ENCODE assay signal across 14 mouse cellular contexts in genomic region chr19:14565424-14566069, GRCm38 (mm10). TPM values are rescaled to one million over a fixed set of nuclear protein-coding genes. Genes with fewer than 3 reads are reported as not detected.
DNase-seq lines count a peak whose midpoint lies in the region; ATAC-seq and TF ChIP-seq lines count a peak whose summit lies in the region.
"Had no signal": no experiment of that assay in that cellular context is flagged by ENCODE, and none has a peak within 500 bp of the region (broad histone marks: within the 10 kb centered on the region; RNA-seq: fewer than 3 reads in every experiment).

No protein-coding gene starts in this region.

- TF ChIP-seq CTCF in cortical plate, adult 2 months (IDR thresholded peaks at IDR 0.05; ENCODE audit: extremely low read depth, insufficient read depth, low read length), result no peak

- WGBS in forebrain, embryonic 15.5 days, result 13% methylated on average over 4 of the region's 4 CpGs
- 27% methylated on average over 4 of the region's 4 CpGs for WGBS in neural tube, embryonic 14.5 days

- peak; percentile 41; the same call in 1 of the 2 replicates for ATAC-seq in forebrain, embryonic 15.5 days (replicated peaks)
- ATAC-seq in neural tube, embryonic 14.5 days (ENCODE audit: low read depth), result peak; percentile 25; the same call in 1 of the 2 replicates
- no peak for ATAC-seq in inflammation-experienced regulatory T-cells, adult 6 months

- no peak overlapping the region for H3K9ac ChIP-seq in forebrain, embryonic 15.5 days (replicated peaks)
- no peak overlapping the region for H3K9ac ChIP-seq in neural tube, embryonic 14.5 days (replicated peaks; ENCODE audit: low read depth, low read length)

- no peaks in the 10 kb centered on the region for H3K36me3 ChIP-seq in forebrain, embryonic 15.5 days
- no peaks in the 10 kb centered on the region for H3K36me3 ChIP-seq in neural tube, embryonic 14.5 days (ENCODE audit: control insufficient read depth, insufficient read depth, low read length)

- H3K4me3 ChIP-seq in cortical plate, adult 2 months (ENCODE audit: insufficient read depth, low read length), result no peak overlapping the region
- H3K4me3 ChIP-seq in forebrain, embryonic 15.5 days, result no peak overlapping the region
- H3K4me3 ChIP-seq in neural tube, embryonic 14.5 days (ENCODE audit: low read depth, low read length), result no peak overlapping the region
- H3K4me3 ChIP-seq: erythroblast, embryonic 14.5 days had no signal

- no peaks in the 10 kb centered on the region for H3K27me3 ChIP-seq in forebrain, embryonic 15.5 days
- H3K27me3 ChIP-seq in neural tube, embryonic 14.5 days (ENCODE audit: control insufficient read depth, insufficient read depth, low read length), result no peaks in the 10 kb centered on the region

- H3K27ac ChIP-seq in cortical plate, adult 2 months (ENCODE audit: insufficient read depth, low read length), result peak overlapping the region; percentile 29; the same call in 1 of the 2 replicates
- H3K27ac ChIP-seq in forebrain, embryonic 15.5 days (replicated peaks), result no peak overlapping the region
- no peak overlapping the region for H3K27ac ChIP-seq in neural tube, embryonic 14.5 days (ENCODE audit: low read depth, low read length)

- H3K9me3 ChIP-seq in forebrain, embryonic 15.5 days, result no peaks in the 10 kb centered on the region
- H3K9me3 ChIP-seq in neural tube, embryonic 14.5 days (ENCODE audit: control insufficient read depth, low read length), result no peaks in the 10 kb centered on the region

- H3K4me1 ChIP-seq in cortical plate, adult 2 months (ENCODE audit: control insufficient read depth, insufficient read depth, low read length), result no peaks in the 10 kb centered on the region; the same call in 1 of the 2 replicates
- peaks cover 25% of the 10 kb centered on the region for H3K4me1 ChIP-seq in forebrain, embryonic 15.5 days
- H3K4me1 ChIP-seq in neural tube, embryonic 14.5 days (ENCODE audit: control insufficient read depth, insufficient read depth, low read length), result peaks cover 18% of the 10 kb centered on the region

- no peak overlapping the region for H3K4me2 ChIP-seq in forebrain, embryonic 15.5 days (replicated peaks)
- H3K4me2 ChIP-seq in neural tube, embryonic 14.5 days (ENCODE audit: low read depth, low read length), result no peak overlapping the region

- TF ChIP-seq POLR2A in cortical plate, adult 2 months (IDR thresholded peaks at IDR 0.05; ENCODE audit: extremely low read depth, insufficient read depth, low read length), result no peak

- peak; percentile 10 for DNase-seq in layer of hippocampus, adult 9-11 months
- no peak for DNase-seq in layer of hippocampus, postnatal 36 days
- DNase-seq in yolk sac, embryonic 10.5 days (ENCODE audit: low spot score), result no peak
- DNase-seq: cerebellum, adult 9-11 months; gastrocnemius, postnatal 36 days; kidney, adult 11 months; liver; lung, postnatal 10 days; right cerebral cortex, postnatal 4 days had no signal

RNA-seq across cellular contexts. Expression of gene Tle4, which starts 32.3 kb away (rescaled TPM):
- total RNA-seq in layer of hippocampus, postnatal 36 days (2021), result 10 to 100 TPM; 39.8 to 42.6 TPM
- 31.1 and 34.2 TPM in 2 replicates for polyA plus RNA-seq in cortical plate, adult 2 months (2012; rRNA removed)
- 34.9 and 37.5 TPM in 2 replicates for polyA plus RNA-seq in forebrain, embryonic 15.5 days (2015; fragmentation: Nextera tagmentation; extraction: Ambion mirVana)
- 27.0 and 28.4 TPM in 2 replicates for polyA plus RNA-seq in neural tube, embryonic 14.5 days (2014; fragmentation: Nextera tagmentation; extraction: Ambion mirVana)
- 10 to 100 TPM; 11.3 to 16.2 (median 15.2) TPM for polyA plus RNA-seq in inflammation-experienced regulatory T-cells, adult 6 months (2017; shearing (Covaris generic))
